Mouse (Mus musculus) embryonic facial prominence, embryonic 15.5 days (tissue): ENCODE measurements around the gene Rcsd1. TPM values are rescaled to one million over a fixed set of nuclear protein-coding genes. Genes with fewer than 3 reads are reported as not detected.

Experiments used
- ATAC-seq: fragments of 200-750 bp; cut with Nextera tagmentation; 2 replicates; pipeline ENCODE4 v1.8.0; 2017; ENCODE audit warnings: low read depth, moderate TSS enrichment; ENCODE audit not compliant: insufficient number of reproducible peaks, low FRiP score, low TSS enrichment
- H3K27ac ChIP-seq: fragments of 300-500 bp; sonication (generic); replicated peaks from 2 replicates; pipeline ENCODE4 v1.5.1; 2015; ENCODE audit warnings: mild to moderate bottlenecking, inconsistent platforms
- H3K27me3 ChIP-seq: fragments of 300-500 bp; sonication (generic); 2 replicates; pipeline ENCODE4 v1.6.1; 2015; ENCODE audit warnings: inconsistent platforms
- H3K36me3 ChIP-seq: fragments of 300-500 bp; sonication (generic); 2 replicates; pipeline ENCODE4 v1.6.1; 2015; ENCODE audit warnings: mild to moderate bottlenecking, inconsistent platforms
- H3K4me1 ChIP-seq: fragments of 300-500 bp; sonication (generic); 2 replicates; pipeline ENCODE4 v1.6.1; 2015; ENCODE audit warnings: inconsistent platforms
- H3K4me2 ChIP-seq: fragments of 300-500 bp; sonication (generic); replicated peaks from 2 replicates; pipeline ENCODE4 v1.6.1; 2015; ENCODE audit warnings: mild to moderate bottlenecking, inconsistent platforms
- H3K4me3 ChIP-seq: fragments of 300-500 bp; sonication (generic); replicated peaks from 2 replicates; pipeline ENCODE4 v1.5.1; 2015; ENCODE audit warnings: mild to moderate bottlenecking, inconsistent platforms
- H3K9ac ChIP-seq: fragments of 300-500 bp; sonication (generic); 2 replicates; pipeline ENCODE4 v1.6.1; 2015; ENCODE audit warnings: inconsistent platforms
- H3K9me3 ChIP-seq: fragments of 300-500 bp; sonication (generic); replicated peaks from 2 replicates; pipeline ENCODE4 v1.6.1; 2016; ENCODE audit warnings: inconsistent platforms
- WGBS: fragments of 180-500 bp; shearing (Covaris S2); methylation state at CpG from one replicate; pipeline ENCODE4 v1.1.7; 2015; 5-methylcytosine and 5-hydroxymethylcytosine counted together
- polyA plus RNA-seq: library from polyadenylated mRNA; unstranded; fragments of >200 nt; fragmentation: Nextera tagmentation; extraction: Ambion mirVana; gene quantifications from 2 replicates; pipeline ENCODE4 v1.2.1, GENCODE M21; 2015

Gene Rcsd1
- 16.7 and 19.1 TPM in 2 replicates for polyA plus RNA-seq

DNA sequence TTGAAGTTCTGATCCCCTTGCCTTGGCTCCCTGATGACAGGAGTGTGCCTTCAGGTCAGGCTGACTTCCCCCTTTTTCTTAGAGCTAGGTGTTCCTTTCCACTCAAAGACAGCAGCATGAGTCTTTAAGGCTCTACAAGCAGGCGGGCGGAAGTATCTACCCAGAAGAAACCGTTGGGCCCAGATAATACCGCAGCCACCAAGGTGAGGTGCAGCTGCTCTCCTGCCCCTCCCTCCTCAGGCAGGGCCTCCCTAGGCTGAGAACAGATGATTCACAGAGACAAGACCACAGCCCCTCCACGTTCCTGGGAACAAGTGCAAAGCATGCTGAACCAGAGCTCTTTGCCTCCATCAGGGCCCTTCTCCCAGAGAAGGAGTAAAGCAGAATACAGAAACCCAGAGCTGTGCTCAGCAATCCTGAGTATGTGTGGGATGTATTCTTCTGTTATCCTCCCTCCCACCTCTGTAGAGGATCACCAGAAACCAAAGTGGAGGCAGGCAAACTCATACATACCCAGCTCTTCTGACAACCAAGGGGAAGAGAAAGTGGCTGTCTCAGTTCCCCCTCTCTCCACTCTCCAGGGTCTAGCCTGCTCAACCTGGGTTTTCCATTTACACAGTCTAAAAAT lies at the start of gene Rcsd1:
Gene Rcsd1 (minus strand): TSS at position 129 of the 628 bp plus-strand sequence.
- Histone ChIP-seq H3K4me3 (peak within 1 kb of the TSS; percentile 67; the same call in 1 of the 2 replicates), H3K9ac (no peak within 1 kb of the TSS), H3K27me3 (no peaks in the 10 kb centered on the region), H3K27ac (no peak within 1 kb of the TSS), H3K36me3 (no peaks in the 10 kb centered on the region), H3K4me2 (peak within 1 kb of the TSS; percentile 92), H3K9me3 (no peaks in the 10 kb centered on the region), H3K4me1 (peaks cover 10% of the 10 kb centered on the region; the same call in 1 of the 2 replicates)
- ATAC-seq, result no peak
- 60% methylated on average over 5 of the region's 5 CpGs for WGBS

GRCm38 (mm10) chr1:165755194-165755593 lies 45.6 kb upstream of the Rcsd1 start:
- no peak overlapping the region for H3K4me2 ChIP-seq
- H3K9me3 ChIP-seq, result no peaks in the 10 kb centered on the region
- ATAC-seq, result no peak
- H3K27me3 ChIP-seq, result no peaks in the 10 kb centered on the region
- H3K9ac ChIP-seq, result no peak overlapping the region
- no peaks in the 10 kb centered on the region for H3K36me3 ChIP-seq
- H3K4me1 ChIP-seq, result no peaks in the 10 kb centered on the region
- no peak overlapping the region for H3K27ac ChIP-seq
- 42% methylated on average over 4 of the region's 4 CpGs for WGBS
- H3K4me3 ChIP-seq, result no peak overlapping the region

DNA sequence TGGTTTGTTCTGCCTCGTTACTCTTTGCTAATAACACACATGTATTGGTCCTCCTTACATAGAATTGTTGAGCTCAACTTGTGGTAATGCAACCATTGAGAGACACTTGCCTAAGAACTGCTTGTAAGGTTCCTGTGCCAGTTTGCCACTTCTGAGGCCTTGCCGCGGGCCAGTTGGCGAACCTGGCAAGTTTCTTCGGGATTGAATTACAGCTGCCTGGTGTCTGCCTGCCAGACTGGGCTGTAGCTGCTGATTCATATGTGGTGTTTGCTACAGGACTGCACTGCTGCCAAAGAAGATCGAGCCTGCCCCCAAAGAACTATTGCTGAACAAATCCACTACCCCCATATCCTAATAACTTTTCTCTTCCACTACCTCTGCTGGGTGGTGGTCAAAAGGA lies 44.6 kb upstream of the Rcsd1 start:
- Histone ChIP-seq H3K27me3 (no peaks in the 10 kb centered on the region), H3K4me3 (no peak overlapping the region), H3K4me1 (no peaks in the 10 kb centered on the region), H3K9me3 (no peaks in the 10 kb centered on the region), H3K4me2 (no peak overlapping the region), H3K27ac (no peak overlapping the region), H3K36me3 (no peaks in the 10 kb centered on the region), H3K9ac (no peak overlapping the region)
- 81% methylated on average over 6 of the region's 6 CpGs for WGBS
- no peak for ATAC-seq

GRCm38 (mm10) chr1:165751838-165752237 lies 42.3 kb upstream of the Rcsd1 start:
- no peak overlapping the region for H3K27ac ChIP-seq
- no peak overlapping the region for H3K4me3 ChIP-seq
- no peak overlapping the region for H3K9ac ChIP-seq
- H3K27me3 ChIP-seq, result no peaks in the 10 kb centered on the region
- no peak for ATAC-seq
- 76% methylated on average over 5 of the region's 5 CpGs for WGBS
- no peaks in the 10 kb centered on the region for H3K9me3 ChIP-seq
- no peak overlapping the region for H3K4me2 ChIP-seq
- no peaks in the 10 kb centered on the region for H3K36me3 ChIP-seq
- H3K4me1 ChIP-seq, result no peaks in the 10 kb centered on the region

DNA sequence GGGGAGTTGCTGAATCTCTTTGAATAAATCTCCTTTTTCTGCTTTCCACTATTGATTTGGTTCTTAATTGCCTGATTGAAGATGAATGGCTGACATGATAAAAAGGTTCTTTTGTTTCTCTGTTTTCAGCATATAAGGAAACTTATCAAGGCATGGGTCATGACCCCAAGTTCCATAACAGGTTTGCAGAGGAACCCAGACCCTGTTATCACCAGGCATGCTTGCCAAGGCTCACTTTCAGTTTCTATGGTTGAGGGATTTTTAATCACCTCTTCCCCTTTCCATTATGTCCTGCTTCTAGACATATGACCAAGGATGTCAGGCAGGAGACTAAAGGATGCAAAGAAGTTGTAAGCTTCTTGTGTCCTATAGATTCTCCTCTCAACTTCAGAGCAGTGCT lies 41.6 kb upstream of the Rcsd1 start:
- no peaks in the 10 kb centered on the region for H3K4me1 ChIP-seq
- ATAC-seq, result no peak
- H3K36me3 ChIP-seq, result no peaks in the 10 kb centered on the region
- H3K9me3 ChIP-seq, result no peaks in the 10 kb centered on the region
- H3K9ac ChIP-seq, result no peak overlapping the region
- no peak overlapping the region for H3K4me3 ChIP-seq
- H3K27ac ChIP-seq, result no peak overlapping the region
- no peaks in the 10 kb centered on the region for H3K27me3 ChIP-seq
- no peak overlapping the region for H3K4me2 ChIP-seq

- Histone ChIP-seq H3K4me3 (no peak overlapping the region), H3K27me3 (no peaks in the 10 kb centered on the region), H3K36me3 (no peaks in the 10 kb centered on the region), H3K9ac (no peak overlapping the region), H3K4me1 (no peaks in the 10 kb centered on the region), H3K27ac (no peak overlapping the region), H3K4me2 (no peak overlapping the region), H3K9me3 (no peaks in the 10 kb centered on the region)
- ATAC-seq, result no peak
- 57% methylated on average over 11 of the region's 11 CpGs for WGBS
Measured at GRCm38 (mm10) chr1:165748053-165748452, 38.5 kb upstream of the Rcsd1 start.

- Histone ChIP-seq H3K36me3 (no peaks in the 10 kb centered on the region), H3K9me3 (no peaks in the 10 kb centered on the region), H3K4me1 (no peaks in the 10 kb centered on the region), H3K27me3 (no peaks in the 10 kb centered on the region), H3K4me3 (no peak overlapping the region), H3K27ac (no peak overlapping the region), H3K4me2 (no peak overlapping the region), H3K9ac (no peak overlapping the region)
- 81% methylated on average over 8 of the region's 8 CpGs for WGBS
- ATAC-seq, result no peak
Measured at GRCm38 (mm10) chr1:165741989-165742388, 32.4 kb upstream of the Rcsd1 start.

DNA sequence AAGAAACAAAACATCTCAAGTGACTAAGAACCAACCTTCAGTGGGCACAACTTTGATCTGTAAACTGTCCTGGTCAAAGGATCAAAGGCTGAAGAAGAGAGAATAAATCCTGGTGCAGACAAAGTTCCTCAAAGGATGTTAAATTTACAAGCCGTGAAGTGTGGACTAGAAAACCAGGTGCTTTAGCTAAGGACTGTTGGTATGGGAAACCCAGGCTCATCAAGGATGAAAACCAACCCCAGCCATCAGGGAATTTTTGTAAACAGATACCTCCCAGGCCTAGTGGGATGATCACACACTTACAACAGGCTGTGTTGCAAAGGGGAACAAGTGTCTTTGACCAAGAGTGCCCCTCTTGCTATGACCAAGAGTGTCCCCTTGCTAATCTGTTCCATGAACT lies 29.4 kb upstream of the Rcsd1 start:
- no peaks in the 10 kb centered on the region for H3K27me3 ChIP-seq
- no peak for ATAC-seq
- 74% methylated on average over 1 of the region's 1 CpGs for WGBS

GRCm38 (mm10) chr1:165737867-165738266 lies 28.3 kb upstream of the Rcsd1 start:
- Histone ChIP-seq H3K4me1 (0 out of 2 replicates have a peak, but pooled peaks cover 3% of the 10 kb centered on the region), H3K27me3 (no peaks in the 10 kb centered on the region), H3K4me3 (no peak overlapping the region), H3K4me2 (no peak overlapping the region), H3K36me3 (no peaks in the 10 kb centered on the region), H3K9me3 (no peaks in the 10 kb centered on the region), H3K27ac (no peak overlapping the region), H3K9ac (no peak overlapping the region)
- WGBS, result 55% methylated on average over 3 of the region's 3 CpGs
- ATAC-seq, result no peak

More for the DNA sequence above, 29.4 kb upstream of the Rcsd1 start:
- Histone ChIP-seq H3K4me2 (no peak overlapping the region), H3K4me3 (no peak overlapping the region), H3K36me3 (no peaks in the 10 kb centered on the region), H3K4me1 (0 out of 2 replicates have a peak, but pooled peaks cover 3% of the 10 kb centered on the region), H3K9ac (no peak overlapping the region), H3K9me3 (no peaks in the 10 kb centered on the region), H3K27ac (no peak overlapping the region)

DNA sequence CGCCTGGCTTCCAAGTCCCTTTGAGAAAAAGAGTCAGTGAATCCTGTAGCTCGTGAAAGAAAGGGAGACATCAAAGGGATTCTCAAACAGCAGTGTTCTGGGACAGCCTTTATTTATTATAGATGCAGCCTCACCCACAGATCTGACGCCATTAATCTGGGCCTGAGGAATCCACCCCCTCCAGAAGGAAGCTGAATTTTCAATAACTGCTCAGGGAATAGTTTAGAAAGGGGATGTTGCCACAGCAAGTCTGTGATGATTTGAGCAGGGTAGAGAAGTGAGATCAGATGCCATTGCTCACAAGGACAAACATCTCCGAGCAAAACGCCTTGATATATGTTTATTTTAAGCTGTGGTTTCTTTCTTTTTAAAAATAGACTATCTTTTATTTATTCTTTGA lies 27.9 kb upstream of the Rcsd1 start:
- Histone ChIP-seq H3K9ac (no peak overlapping the region), H3K36me3 (no peaks in the 10 kb centered on the region), H3K4me1 (0 out of 2 replicates have a peak, but pooled peaks cover 3% of the 10 kb centered on the region), H3K27me3 (no peaks in the 10 kb centered on the region), H3K4me2 (no peak overlapping the region), H3K9me3 (no peaks in the 10 kb centered on the region), H3K4me3 (no peak overlapping the region), H3K27ac (no peak overlapping the region)
- ATAC-seq, result no peak
- 36% methylated on average over 5 of the region's 5 CpGs for WGBS

- Histone ChIP-seq H3K36me3 (no peaks in the 10 kb centered on the region), H3K4me3 (no peak overlapping the region)
Measured at GRCm38 (mm10) chr1:165735826-165736818, 26.6 kb upstream of the Rcsd1 start.

More at GRCm38 (mm10) chr1:165735826-165736818, 26.6 kb upstream of the Rcsd1 start:
- WGBS, result 30% methylated on average over 20 of the region's 20 CpGs
- H3K4me1 ChIP-seq, result 0 out of 2 replicates have a peak, but pooled peaks cover 3% of the 10 kb centered on the region
- peak overlapping the region; percentile 12; the same call in 1 of the 2 replicates for H3K4me2 ChIP-seq
- H3K9ac ChIP-seq, result no peak overlapping the region
- H3K9me3 ChIP-seq, result no peaks in the 10 kb centered on the region
- H3K27ac ChIP-seq, result no peak overlapping the region
- no peaks in the 10 kb centered on the region for H3K27me3 ChIP-seq
- ATAC-seq, result peak; percentile 65
